Mouse (Mus musculus) T-helper 1 cell (primary cell): ENCODE results near the gene Cilp.

Source experiments
- in situ Hi-C: fragments of 300-600 bp; cut with MboI, MseI; formaldehyde crosslinking; loops from one replicate; pipeline ENCODE4 v1.15.1; 2025; ENCODE audit warnings: high pct_unique_total_duplicates

Gene Cilp

DNA sequence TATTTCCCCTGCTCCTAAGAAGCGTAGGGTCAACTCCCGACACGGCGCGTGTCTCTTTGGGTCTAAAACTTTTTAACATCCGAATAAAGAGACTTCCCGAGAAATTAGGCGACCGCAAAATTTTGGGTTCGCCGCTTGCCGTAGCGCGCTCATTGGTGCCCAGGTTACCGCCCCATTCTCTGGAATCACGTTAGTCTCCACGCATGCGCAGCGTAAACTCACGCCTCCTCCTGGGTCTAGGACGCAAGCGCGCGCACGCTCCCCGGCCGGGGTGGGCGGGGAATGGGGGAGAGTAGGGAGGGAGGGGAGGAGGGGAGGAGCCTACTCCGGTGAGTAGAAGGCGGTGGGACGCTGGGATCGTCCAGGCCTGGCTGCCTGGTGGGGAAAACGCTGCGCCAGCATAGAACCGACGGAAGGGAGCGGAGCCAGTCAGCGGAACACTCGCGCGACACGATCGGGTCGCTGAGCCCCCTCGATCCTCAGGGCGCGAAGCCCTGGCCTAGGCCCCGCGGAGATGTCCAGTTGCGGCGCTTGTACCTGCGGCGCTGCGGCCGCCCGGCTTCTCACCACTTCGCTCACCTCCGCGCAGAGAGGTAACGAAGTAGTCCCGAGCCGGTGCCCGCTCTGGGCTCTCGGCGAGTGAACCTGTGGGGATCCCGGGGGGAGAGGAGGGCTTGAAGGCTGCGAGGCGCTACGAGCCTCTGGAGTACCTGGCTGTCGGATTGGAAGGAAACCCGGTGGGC is 29.2 kb downstream of the Cilp start, which contains the start of gene Clpx:
Clpx (plus strand) TSS at position 288 of the 743 bp plus-strand sequence.
- in situ Hi-C loops, result no loop called here

DNA sequence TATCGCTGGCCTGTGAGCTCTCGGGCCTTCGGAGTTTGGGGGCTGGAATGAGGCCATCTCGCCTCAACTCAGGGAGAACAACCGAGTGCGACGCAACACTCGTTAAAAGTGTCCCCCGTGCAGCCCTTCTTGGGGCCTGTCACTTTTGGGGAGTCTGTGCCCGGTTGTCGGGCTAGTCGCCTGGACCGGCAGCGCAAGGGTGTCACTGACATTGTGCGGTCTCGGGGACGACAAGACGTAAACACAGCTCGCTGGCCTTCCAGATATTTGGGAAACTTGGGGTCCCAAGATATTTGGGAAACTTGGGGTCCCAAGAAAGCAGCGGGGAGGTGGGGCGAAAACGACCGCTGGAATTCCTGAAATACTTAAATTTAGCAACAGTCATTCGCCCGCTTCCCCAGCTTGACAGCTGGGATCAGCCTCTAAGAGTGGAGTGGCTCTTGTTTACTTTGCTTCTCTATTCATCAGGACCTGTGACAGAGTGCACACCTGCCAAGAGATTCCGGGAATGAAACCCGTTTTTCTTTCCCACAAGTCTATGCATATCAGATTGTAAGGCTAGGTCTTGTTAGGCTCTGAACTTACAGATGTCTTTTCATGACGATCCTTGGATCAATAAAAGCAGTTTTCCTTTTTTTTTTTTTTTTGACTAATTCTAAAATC is 29.9 kb downstream of the Cilp start:
- in situ Hi-C loops, result no loop called here

DNA sequence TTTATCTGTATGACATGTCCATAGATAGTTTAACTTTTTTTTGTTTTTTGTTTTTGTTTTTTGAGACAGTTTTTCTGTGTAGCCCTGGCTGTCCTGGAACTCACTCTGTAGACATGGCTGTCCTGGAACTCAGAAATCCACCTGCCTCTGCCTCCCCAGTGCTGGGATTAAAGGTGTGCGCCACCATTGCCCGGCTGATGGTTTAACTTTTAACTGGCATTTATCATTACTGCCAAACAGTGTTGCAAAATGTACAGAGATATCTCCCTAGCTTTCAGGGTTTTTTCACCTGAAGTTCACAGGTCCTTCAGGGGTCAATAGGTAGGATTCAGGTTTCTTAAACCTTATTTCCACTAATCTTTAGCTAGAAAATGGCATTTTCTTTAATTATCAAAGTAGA is 32.1 kb downstream of the Cilp start:
- in situ Hi-C loops, result no loop called here

DNA sequence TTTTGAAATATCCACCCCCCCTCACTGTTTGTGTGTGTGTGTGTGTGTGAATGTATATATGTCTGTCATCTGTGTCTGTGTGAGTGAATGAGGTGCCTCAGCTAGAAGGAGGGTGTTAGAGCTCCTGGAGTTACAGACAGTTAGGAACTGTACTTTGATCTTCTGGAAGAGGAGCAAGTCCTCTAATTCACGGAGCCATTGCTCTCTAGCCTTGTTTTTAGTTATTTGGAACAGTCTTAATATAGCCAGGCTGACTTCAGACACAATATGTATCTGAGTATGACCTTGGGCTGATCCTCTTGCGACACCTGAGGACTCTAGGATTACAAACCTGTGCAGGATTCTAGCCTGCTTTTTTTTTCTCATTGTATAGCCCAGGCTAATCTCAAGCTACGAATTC is 33.8 kb downstream of the Cilp start:
- in situ Hi-C loops, result no loop called here

DNA sequence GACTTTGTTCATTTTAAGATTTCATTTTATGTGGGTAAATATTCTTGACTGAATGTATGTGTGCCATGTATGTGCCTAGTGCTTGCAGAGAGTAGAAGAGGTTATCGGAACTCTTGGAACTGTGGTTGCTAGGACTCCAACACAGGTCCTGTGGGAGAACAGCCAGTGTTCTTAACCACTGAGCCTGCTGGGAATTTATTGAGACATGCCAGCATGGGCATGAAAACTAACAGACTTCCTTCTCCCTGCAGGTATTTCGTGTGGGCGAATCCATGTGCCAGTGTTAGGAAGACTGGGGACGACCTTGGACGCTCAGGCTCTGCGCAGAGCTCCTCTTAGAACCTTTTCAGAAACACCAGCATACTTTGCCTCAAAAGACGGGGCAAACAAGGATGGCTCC is 34.7 kb downstream of the Cilp start:
- in situ Hi-C loops, result no loop called here

DNA sequence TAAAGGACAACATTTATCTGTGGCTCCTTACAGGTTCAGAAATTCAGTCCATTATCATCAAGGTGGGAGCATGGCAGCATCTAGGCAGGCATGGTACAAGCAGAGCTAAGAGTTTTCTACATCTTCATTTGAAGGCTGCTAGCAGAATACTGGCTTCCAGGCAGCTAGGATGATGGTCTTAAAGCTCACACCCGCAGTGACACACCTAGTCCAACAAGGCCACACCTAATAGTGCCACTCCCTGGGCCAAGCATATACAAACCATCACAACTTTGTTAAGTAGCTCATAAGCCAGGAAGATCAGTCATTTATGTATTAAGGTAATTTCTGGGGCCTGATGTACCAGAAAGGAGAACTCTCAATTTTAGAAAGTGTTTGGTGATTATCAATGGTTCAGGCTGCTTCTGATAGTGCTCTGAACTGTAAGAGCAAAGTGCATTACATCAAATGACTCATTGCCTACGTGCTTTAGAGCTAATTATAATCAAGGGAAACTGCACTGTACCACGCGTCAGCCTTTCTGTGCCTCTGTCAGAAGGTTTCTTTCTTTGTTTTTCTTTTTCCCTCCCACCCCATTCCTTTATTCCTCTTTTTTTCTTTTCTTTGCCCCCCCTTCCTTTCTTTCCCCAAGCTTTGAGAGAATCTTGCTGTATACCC is 37.5 kb downstream of the Cilp start:
- in situ Hi-C loops, result no loop called here

DNA sequence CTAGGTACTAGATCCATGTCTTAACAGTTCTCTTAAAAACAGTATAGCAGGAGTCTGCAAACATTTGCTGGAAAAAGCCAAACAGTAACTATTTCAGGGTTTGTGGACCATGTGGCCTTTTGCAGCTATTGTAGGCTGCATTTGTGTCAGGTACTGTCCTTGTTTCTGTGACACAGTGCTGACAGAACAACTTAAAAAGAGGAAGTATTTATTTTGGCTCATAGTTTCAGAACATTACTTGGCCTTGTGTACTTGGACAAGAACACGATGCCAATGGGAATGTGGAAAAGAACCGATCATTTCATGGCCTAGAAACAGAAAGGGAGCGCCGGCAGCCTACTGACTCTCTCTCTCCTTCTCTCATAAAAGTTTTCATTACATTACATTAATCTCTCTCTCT is 38.6 kb downstream of the Cilp start:
- in situ Hi-C loops, result no loop called here

DNA sequence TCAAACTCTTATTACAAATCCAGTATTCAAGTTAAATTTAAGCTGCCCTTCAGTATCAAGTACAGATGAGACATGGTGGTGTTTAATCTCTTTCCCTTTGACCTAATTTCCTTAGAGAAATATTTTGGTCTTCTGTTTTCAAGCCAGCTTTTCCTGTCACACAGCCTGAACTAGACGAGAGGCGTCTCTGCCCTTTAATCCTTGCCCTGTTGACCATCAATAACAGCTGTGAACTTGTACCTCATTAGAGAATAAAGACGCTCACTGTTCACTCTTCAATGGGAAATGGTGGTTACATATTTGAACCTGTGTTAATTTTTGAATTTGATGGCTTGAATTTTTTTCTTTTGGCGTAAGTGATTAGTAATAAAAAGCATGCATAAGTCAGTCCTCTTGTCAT is 39.3 kb downstream of the Cilp start:
- in situ Hi-C loops, result no loop called here

DNA sequence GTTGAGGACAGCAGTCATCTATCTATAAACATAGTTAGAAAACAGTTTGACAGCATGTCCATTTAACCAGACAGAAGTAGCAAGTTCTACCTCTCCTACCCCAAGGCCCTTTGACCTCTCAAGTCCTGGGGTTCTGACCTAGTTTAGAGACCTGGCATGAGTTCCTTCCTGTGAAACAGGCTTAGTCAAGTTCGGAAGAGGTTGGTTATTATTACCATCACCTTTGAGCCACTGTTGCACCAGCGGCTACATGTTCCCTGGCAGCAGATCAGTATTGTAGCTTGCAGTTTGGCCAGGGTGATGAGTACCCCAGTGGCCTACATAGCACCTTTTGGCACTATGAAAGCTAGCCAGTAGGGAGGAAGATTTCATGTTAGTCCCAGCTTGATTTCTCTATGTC is 41.7 kb downstream of the Cilp start:
- in situ Hi-C loops, result no loop called here

DNA sequence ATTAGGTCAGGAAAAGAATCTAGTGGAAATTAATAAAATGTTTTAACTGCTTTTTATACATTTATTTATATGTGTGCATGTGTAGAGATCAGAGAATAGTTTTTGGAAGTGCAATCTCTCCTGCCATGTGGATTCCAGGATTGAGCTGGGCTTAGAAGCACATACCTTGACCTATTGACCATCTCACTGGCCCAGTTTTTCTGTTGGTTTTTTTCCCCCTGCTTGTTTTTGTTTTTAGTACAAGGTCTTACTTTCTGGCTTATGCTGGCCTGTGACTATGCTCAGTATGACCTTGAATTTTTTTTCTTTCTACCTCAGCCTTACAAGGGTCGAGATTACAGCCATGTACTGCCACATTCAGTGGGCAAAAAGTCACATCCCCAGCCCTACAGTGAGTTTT is 43.0 kb downstream of the Cilp start:
- in situ Hi-C loops, result no loop called here

DNA sequence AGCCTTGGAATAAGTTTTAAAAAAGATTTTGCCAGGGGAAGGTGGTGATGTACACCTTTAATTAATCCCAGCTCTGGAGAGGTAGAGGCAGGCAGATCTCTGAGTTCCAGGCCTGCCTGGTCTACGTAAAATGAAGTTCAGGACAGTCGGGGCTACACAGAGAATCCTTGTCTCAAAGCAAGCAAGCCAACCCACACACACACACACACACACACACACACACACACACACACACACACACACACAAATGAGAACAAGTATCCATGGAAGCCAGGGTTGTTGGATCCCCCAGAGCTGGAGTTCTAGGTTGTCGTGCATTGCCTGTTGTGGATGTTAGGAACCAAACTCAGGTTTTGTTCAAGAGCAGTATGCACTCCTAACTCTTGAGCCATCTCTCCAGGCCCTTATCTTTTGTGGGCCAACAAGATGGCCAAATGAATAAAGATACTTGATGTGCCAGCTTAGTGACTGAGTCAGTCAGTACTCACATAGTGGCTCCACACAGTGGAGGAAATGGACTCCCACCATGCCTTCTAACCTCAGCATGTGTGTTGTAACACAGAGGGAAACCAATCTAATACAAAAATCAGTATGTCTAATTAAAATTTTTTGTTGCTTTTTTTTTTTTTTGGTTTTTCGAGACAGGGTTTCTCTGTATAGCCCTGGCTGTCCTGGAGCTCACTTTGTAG is 47.8 kb downstream of the Cilp start:
- in situ Hi-C loops, result no loop called here

DNA sequence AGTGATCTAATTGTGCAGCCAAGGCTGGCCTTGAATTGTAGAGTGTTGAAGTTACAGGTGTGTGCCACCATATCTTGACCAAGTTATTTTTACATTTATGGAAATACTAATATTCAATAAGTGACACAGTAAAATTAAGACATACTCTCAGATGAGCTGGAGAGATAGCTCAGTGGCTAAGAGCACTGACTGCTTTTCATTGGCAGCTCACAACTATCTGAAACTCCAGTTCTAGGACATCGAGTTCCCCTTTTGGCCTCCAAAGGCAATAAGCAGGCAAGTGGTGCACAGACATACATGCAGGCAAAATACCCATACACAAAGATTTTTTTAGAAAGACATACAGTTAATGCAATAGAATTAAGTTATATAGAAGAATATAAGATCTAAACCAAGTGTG is 48.9 kb downstream of the Cilp start:
- in situ Hi-C loops, result no loop called here

DNA sequence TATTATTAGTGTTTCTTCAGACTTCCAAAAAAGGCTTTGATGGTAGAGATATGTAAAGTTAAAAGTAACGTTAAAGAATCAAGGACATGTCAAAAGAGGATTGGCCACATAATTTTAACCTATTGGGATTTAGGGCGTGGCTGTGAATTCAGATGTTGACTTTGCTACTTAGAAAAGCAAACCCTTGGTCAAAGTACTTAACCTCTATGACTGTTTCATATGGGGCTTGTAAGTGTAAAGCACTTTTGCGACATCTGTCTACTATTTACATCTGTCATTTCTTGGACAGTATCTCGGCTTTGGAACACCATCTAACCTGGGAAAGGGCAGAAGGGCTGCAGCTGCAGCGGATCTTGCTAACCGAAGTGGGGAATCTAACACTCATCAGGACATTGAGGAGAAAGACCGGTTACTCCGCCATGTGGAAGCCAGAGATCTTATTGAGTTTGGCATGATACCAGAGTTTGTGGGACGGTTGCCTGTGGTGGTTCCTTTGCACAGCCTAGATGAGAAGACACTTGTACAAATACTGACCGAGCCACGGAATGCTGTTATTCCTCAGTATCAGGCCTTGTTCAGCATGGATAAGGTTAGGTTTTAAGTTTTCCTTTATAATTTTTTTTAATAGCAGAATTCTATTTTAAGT is 57.4 kb downstream of the Cilp start:
- in situ Hi-C loops, result no loop called here

DNA sequence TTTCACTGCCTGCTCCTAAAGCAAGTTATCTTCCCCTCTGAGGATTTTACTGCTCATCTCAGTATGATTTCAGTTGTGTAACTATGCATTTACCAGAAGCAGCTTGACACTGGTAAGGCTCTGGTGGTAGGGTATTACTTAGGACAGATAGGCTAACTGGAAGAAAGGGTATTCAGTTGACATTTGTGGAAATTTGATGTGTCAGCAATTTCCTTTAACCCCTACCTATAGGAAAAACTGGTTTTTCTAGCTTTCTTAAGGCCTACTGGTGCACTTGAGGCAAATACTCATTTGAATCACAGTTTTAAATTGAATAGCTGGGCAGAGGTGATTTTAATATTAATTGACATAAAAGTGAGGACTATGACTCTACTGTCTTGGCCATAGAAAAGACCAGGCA is 61.0 kb downstream of the Cilp start:
- in situ Hi-C loops, result no loop called here

DNA sequence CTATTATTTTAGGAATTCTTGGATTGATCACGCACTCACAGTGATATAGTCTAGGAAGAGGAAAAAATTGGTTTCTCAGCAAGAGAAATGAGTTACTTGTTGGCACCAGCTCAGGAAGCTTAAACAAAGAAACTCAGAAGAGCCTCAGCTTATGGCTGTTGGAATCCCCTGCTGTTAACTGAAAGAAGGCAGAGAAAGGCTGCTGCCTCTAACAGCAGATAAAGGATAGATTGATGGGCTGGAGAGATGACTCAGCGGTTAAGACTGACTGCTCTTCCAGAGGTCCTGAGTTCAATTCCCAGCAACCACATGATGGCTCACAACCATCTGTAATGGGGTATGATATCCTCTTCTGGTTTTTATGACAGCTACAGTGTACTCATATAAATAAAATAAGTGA is 62.4 kb downstream of the Cilp start:
- in situ Hi-C loops, result no loop called here
